Mouse (Mus musculus) ES-E14 (cell line): ENCODE measurements around the gene R3hdm1. TPM values are rescaled to one million over a fixed set of nuclear protein-coding genes. Genes with fewer than 3 reads are reported as not detected.

Source experiments
- DNase-seq: peaks from one replicate; pipeline ENCODE4 v3.0.0-alpha.2; 2013; ENCODE audit warnings: low read depth, low spot score
- H3K27ac ChIP-seq: 2 replicates; pipeline ENCODE4 v1.5.1; 2012; ENCODE audit warnings: low read depth, mild to moderate bottlenecking, low read length, moderate library complexity, mixed read lengths; ENCODE audit not compliant: poor library complexity, insufficient read depth, severe bottlenecking
- H3K36me3 ChIP-seq: 2 replicates; pipeline ENCODE4 v1.6.1; 2012; ENCODE audit warnings: mild to moderate bottlenecking, low read length, moderate library complexity, mixed read lengths; ENCODE audit not compliant: control insufficient read depth, poor library complexity, insufficient read depth, severe bottlenecking
- H3K4me1 ChIP-seq, 2 experiments: fragments of 150-350 bp in 1 of 2; sonication (generic) in 1 of 2; 2 replicates each; pipeline ENCODE4 v1.6.1; 2012; ENCODE audit warnings: low read length in 2 of 2, mild to moderate bottlenecking in 1 of 2, mixed read lengths in 1 of 2; ENCODE audit not compliant: control insufficient read depth in 2 of 2, insufficient read depth in 2 of 2, poor library complexity in 1 of 2
- H3K4me3 ChIP-seq, 2 experiments: fragments of 150-350 bp in 1 of 2; sonication (generic) in 1 of 2; 2 replicates each; pipeline ENCODE4 v1.5.1; 2012; ENCODE audit warnings: low read length in 2 of 2, low read depth in 1 of 2, mild to moderate bottlenecking in 1 of 2, mixed read lengths in 1 of 2; ENCODE audit not compliant: insufficient read depth in 1 of 2, poor library complexity in 1 of 2, severe bottlenecking in 1 of 2
- H3K9ac ChIP-seq: 2 replicates; pipeline ENCODE4 v1.6.1; 2012; ENCODE audit warnings: low read depth, mild to moderate bottlenecking, low read length, mixed read lengths; ENCODE audit not compliant: poor library complexity, insufficient read depth, severe bottlenecking
- H3K9me3 ChIP-seq: fragments of 150-350 bp; sonication (generic); 2 replicates; pipeline ENCODE4 v1.6.1; 2012; ENCODE audit warnings: low read depth, mild to moderate bottlenecking, low read length; ENCODE audit not compliant: control insufficient read depth, insufficient read depth
- CHD2 ChIP-seq: IDR thresholded peaks from 2 replicates; pipeline ENCODE4 v1.6.1; 2014; ENCODE audit warnings: mild to moderate bottlenecking, low read depth, low read length, inconsistent platforms
- HCFC1 ChIP-seq: IDR thresholded peaks from 2 replicates; pipeline ENCODE4 v1.6.1; 2012; ENCODE audit warnings: low read length, inconsistent platforms, borderline replicate concordance; ENCODE audit not compliant: insufficient read depth
- MAFK ChIP-seq: IDR thresholded peaks from 2 replicates; pipeline ENCODE4 v1.6.1; 2014; ENCODE audit warnings: mild to moderate bottlenecking, low read depth, low read length, inconsistent platforms; ENCODE audit not compliant: insufficient read depth
- ZC3H11A ChIP-seq: IDR thresholded peaks from 2 replicates; pipeline ENCODE4 v1.6.1; 2012; ENCODE audit warnings: low read depth, mild to moderate bottlenecking, inconsistent platforms, low read length, borderline replicate concordance
- ZNF384 ChIP-seq: IDR thresholded peaks from 2 replicates; pipeline ENCODE4 v1.6.1; 2012; ENCODE audit warnings: low read depth, low read length, inconsistent platforms
- in situ Hi-C, 2 experiments: fragments of 600-800 bp; cut with MboI; formaldehyde crosslinking; loops; one replicate each; pipeline ENCODE4 v1.15.1; 2025; ENCODE audit warnings: low sequenced_read_pairs in 2 of 2, inconsistent platforms in 1 of 2; ENCODE audit not compliant: unreplicated experiment in 2 of 2
- total RNA-seq: library from RNA; depleted of rRNA; stranded (reverse); fragments of 300-350 nt; gene quantifications from 2 replicates; pipeline ENCODE4 v1.2.3, GENCODE M21; 2012; rRNA removed

R3hdm1 gene
- total RNA-seq = 52.9 and 56.6 TPM in 2 replicates

DNA sequence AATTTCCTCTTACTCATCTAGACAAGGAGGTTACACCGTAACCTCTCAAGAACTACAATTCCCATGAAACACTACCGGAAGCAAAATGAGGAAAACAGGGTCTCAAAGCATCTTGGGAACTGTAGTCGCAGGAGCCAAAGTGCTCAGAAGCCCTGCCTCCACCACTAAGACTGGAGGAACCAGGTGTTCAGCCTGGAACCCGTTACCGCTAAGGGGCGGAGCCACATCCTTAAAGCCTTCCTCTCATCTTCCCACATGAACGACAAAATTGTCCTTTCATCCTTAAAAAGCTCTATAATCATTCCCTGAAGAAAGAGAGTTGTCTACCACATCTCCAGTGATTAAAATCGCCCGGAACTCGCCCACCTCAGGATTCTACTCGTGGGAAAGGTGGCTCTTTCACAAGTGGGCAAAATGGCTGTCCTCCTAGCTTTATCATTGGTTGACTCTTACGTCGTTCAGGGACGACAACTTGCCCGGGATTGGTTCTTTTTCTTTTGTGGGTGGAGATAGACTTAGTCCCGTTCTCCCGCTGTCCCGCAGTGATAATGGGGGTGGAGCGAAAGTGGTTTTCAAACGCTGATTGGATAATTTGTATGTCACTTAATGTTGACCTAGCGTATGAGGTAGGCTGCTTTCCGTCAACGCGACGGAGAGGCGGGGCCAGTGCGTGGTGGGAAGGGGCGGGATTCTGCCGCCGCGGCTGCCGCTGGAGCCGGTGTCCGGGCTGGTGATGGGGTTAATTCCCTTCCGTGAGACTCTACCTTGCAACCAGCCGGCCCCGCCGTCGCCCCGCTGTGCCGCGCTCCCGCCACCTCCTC, at the start of gene R3hdm1, which contains the start of gene Zranb3:
Gene R3hdm1, plus strand, starts transcription at position 661 of the 821 bp plus-strand sequence.
Gene Zranb3, minus strand, starts transcription at position 407 of the 821 bp plus-strand sequence.
- H3K9ac ChIP-seq = peak within 1 kb of the TSS; percentile 82
- H3K36me3 ChIP-seq = no peaks in the 10 kb centered on the region
- peak within 1 kb of the TSS; percentile 64; the same call in 1 of the 2 replicates for H3K27ac ChIP-seq
- peaks cover 8% of the 10 kb centered on the region in 2 experiments for H3K4me1 ChIP-seq
- no peak for TF ChIP-seq ZNF384
- TF ChIP-seq HCFC1 = peak; percentile 98
- 0 out of 2 replicates have a peak, but pooled peaks have one; percentile 28 for TF ChIP-seq MAFK
- TF ChIP-seq ZC3H11A = no peak
- TF ChIP-seq CHD2 = peak; percentile 82
- peak; percentile 99 for DNase-seq
- H3K4me3 ChIP-seq = peak within 1 kb of the TSS; percentile 91 to 98
- H3K9me3 ChIP-seq = no peaks in the 10 kb centered on the region
- in situ Hi-C loops = no loop called here

DNA sequence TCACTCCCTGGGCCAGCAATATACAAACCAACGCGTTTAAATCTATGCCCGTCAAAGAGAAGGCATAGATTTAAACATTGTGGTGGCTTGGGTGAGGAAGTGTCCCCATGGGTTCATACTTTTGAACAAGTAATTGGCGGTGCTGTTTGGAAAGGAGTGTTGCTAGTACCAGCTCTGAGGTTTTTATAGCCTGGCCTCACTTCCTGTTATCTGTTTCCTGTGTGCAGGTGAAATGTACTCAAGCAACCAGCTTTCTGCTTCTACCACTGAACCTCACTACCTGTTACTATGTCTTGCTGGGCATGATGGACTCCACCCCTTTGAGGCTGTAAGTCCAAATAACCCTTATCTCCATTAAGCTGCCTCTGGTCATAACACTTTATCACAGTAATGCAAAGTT, 45.8 kb upstream of the R3hdm1 start:
- no peak overlapping the region for H3K9ac ChIP-seq
- TF ChIP-seq HCFC1 = no peak
- no peak for TF ChIP-seq ZNF384
- no peak for TF ChIP-seq MAFK
- TF ChIP-seq ZC3H11A = no peak
- TF ChIP-seq CHD2 = no peak
- H3K9me3 ChIP-seq = no peaks in the 10 kb centered on the region
- no peak overlapping the region for H3K4me3 ChIP-seq
- H3K36me3 ChIP-seq = no peaks in the 10 kb centered on the region
- H3K4me1 ChIP-seq = peaks cover 2% of the 10 kb centered on the region in 2 experiments; a peak in 1 of 4 replicates
- H3K27ac ChIP-seq = no peak overlapping the region
- in situ Hi-C loops = no loop called here
- no peak for DNase-seq

DNA sequence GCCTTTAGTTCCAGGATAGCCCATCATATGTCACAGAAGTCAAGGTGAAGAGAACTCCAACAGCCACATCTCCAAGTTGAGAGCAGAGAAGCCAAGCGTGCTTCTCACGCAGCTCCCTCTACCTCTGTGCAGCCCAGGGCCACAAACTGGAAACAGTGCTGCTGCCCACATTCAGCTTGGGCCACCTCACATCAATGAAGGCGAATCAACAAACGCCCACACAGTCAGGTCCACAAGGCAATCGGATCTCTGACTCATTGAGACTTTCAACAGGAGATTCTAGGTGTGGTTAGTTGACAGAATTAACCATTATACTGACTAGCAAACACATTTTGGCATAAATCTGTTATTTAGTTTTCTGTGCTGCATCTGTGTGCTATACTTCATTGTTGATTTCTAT, 44.5 kb upstream of the R3hdm1 start:
- H3K36me3 ChIP-seq = no peaks in the 10 kb centered on the region
- H3K9ac ChIP-seq = no peak overlapping the region
- H3K27ac ChIP-seq = no peak overlapping the region
- peaks cover 2% of the 10 kb centered on the region in 2 experiments; a peak in 1 of 4 replicates for H3K4me1 ChIP-seq
- H3K9me3 ChIP-seq = no peaks in the 10 kb centered on the region
- in situ Hi-C loops = no loop called here
- TF ChIP-seq ZNF384 = no peak
- TF ChIP-seq ZC3H11A = no peak
- no peak for TF ChIP-seq CHD2
- no peak for TF ChIP-seq HCFC1
- TF ChIP-seq MAFK = no peak
- H3K4me3 ChIP-seq = no peak overlapping the region
- DNase-seq = no peak

DNA sequence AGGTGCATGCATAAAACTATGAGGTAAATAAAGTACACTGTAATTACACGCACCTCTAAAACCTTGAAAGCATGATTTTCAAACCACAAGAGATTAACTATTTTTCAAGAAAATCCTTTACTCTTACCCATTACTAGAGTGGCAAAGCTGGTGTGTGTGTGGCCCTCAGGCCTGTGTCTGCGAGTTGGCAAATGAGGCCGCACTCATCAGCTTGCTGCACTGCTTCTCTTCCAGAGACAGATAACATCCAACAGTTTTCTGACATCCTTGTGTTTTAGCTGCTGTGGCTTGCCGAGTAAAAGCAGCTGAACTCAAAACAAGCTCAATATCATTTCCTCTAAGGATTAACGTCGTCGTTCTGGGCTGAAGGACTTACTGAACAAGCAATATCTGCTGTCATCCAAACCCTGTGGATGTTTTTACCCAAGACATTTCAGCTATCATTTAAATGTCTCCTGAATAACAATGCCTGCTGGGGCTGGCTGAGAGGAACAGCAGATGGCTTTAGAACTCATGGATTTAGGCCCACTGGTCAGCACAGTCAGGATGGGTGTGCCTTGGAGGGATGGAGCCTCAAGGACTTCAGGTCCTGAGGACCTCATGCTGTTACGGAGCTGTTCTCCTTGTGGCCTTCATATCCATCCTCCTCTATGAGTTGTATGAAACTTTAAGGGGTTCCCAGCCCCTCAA, 42.3 kb upstream of the R3hdm1 start:
- peaks cover 1% of the 10 kb centered on the region; the same call in 1 of the 2 replicates for H3K9me3 ChIP-seq
- no peak overlapping the region for H3K4me3 ChIP-seq
- in situ Hi-C loops = no loop called here
- H3K4me1 ChIP-seq = peaks cover 2% of the 10 kb centered on the region in 2 experiments; a peak in 1 of 4 replicates
- no peaks in the 10 kb centered on the region for H3K36me3 ChIP-seq
- no peak overlapping the region for H3K27ac ChIP-seq
- DNase-seq = no peak
- no peak overlapping the region for H3K9ac ChIP-seq
- TF ChIP-seq CHD2 (no peak), ZNF384 (no peak), MAFK (no peak), ZC3H11A (no peak), HCFC1 (no peak)
